In genomic region chr3:121815549-121816235, GRCm38 (mm10) we compare ENCODE assay signal across 9 mouse cellular contexts. TPM values are rescaled to one million over a fixed set of nuclear protein-coding genes. Genes with fewer than 3 reads are reported as not detected.
DNase-seq lines count a peak whose midpoint lies in the region; ATAC-seq and TF ChIP-seq lines count a peak whose summit lies in the region.
"Had no signal": no experiment of that assay in that cellular context is flagged by ENCODE, and none has a peak within 500 bp of the region (broad histone marks: within the 10 kb centered on the region; RNA-seq: fewer than 3 reads in every experiment).

No protein-coding gene starts in this region.

- WGBS in heart, adult 2 months, result 15% methylated on average over 16 of the region's 16 CpGs
- 9% methylated on average over 16 of the region's 16 CpGs for WGBS in forebrain, embryonic 13.5 days
- 22% methylated on average over 16 of the region's 16 CpGs for WGBS in liver, embryonic 13.5 days (ENCODE audit: insufficient replicate concordance)

- H3K4me1 ChIP-seq in heart, adult 2 months (ENCODE audit: control insufficient read depth, insufficient read depth, low read length), result peaks cover 2% of the 10 kb centered on the region
- H3K4me1 ChIP-seq in E14TG2a.4 (replicated peaks; ENCODE audit: low read depth, low read length), result peaks cover 48% of the 10 kb centered on the region
- H3K4me1 ChIP-seq in forebrain, embryonic 13.5 days, result peaks cover 21% of the 10 kb centered on the region
- peaks cover 29% of the 10 kb centered on the region for H3K4me1 ChIP-seq in liver, embryonic 13.5 days (replicated peaks)

- no peak for TF ChIP-seq POLR2A in heart, adult 2 months (IDR thresholded peaks at IDR 0.05; ENCODE audit: insufficient read depth, low read depth, low read length)

- H3K79me2 ChIP-seq in heart, adult 2 months (replicated peaks; ENCODE audit: control insufficient read depth, insufficient read depth, low read length), result peaks cover under 1% of the 10 kb centered on the region; the same call in 1 of the 2 replicates

- TF ChIP-seq CTCF in heart, adult 2 months (IDR thresholded peaks at IDR 0.05), result no peak
- no peak for TF ChIP-seq CTCF in E14TG2a.4 (conservative IDR thresholded peaks at IDR 0.05; ENCODE audit: low read length)

- peak overlapping the region; percentile 98 for H3K27ac ChIP-seq in heart, adult 2 months
- H3K27ac ChIP-seq in forebrain, embryonic 13.5 days, result peak overlapping the region; percentile 97
- H3K27ac ChIP-seq in liver, embryonic 13.5 days, result peak overlapping the region; percentile 88

- H3K9ac ChIP-seq in heart, adult 2 months (ENCODE audit: low read depth, low read length), result peak overlapping the region; percentile 95
- H3K9ac ChIP-seq in forebrain, embryonic 13.5 days, result peak overlapping the region; percentile 91
- H3K9ac ChIP-seq in liver, embryonic 13.5 days, result peak overlapping the region; percentile 85

- peak overlapping the region; percentile 73 for H3K4me2 ChIP-seq in forebrain, embryonic 13.5 days
- peak overlapping the region; percentile 84 for H3K4me2 ChIP-seq in liver, embryonic 13.5 days

- ATAC-seq in forebrain, embryonic 13.5 days, result no peak
- ATAC-seq in liver, embryonic 13.5 days (ENCODE audit: low read depth), result no peak

- peaks cover 11% of the 10 kb centered on the region for H3K36me3 ChIP-seq in heart, adult 2 months (ENCODE audit: control insufficient read depth, insufficient read depth, low read length)
- H3K36me3 ChIP-seq in E14TG2a.4 (ENCODE audit: insufficient read depth, low read length), result no peaks in the 10 kb centered on the region
- no peaks in the 10 kb centered on the region for H3K36me3 ChIP-seq in forebrain, embryonic 13.5 days (ENCODE audit: poor library complexity, severe bottlenecking)
- no peaks in the 10 kb centered on the region for H3K36me3 ChIP-seq in liver, embryonic 13.5 days

- H3K4me3 ChIP-seq in heart, adult 2 months, result peak overlapping the region; percentile 75
- H3K4me3 ChIP-seq in E14TG2a.4 (replicated peaks; ENCODE audit: low read length), result peak overlapping the region; percentile 91
- peak overlapping the region; percentile 81 for H3K4me3 ChIP-seq in forebrain, embryonic 13.5 days
- peak overlapping the region; percentile 82 for H3K4me3 ChIP-seq in liver, embryonic 13.5 days (replicated peaks)

- no peak for TF ChIP-seq EP300 in heart, adult 2 months (IDR thresholded peaks at IDR 0.05; ENCODE audit: insufficient read depth, low read depth, low read length)

- intact Hi-C loops in heart, adult 2 months (cut with DNase I), result no loop called here

- H3K27me3 ChIP-seq in heart, adult 2 months (ENCODE audit: control insufficient read depth, insufficient read depth, low read length), result no peaks in the 10 kb centered on the region
- no peaks in the 10 kb centered on the region for H3K27me3 ChIP-seq in E14TG2a.4 (ENCODE audit: insufficient read depth, low read length)
- H3K27me3 ChIP-seq in forebrain, embryonic 13.5 days, result no peaks in the 10 kb centered on the region
- H3K27me3 ChIP-seq in liver, embryonic 13.5 days, result no peaks in the 10 kb centered on the region
- H3K27me3 ChIP-seq: Patski had no signal

- H3K9me3 ChIP-seq in E14TG2a.4 (ENCODE audit: low read length), result no peaks in the 10 kb centered on the region
- no peaks in the 10 kb centered on the region for H3K9me3 ChIP-seq in forebrain, embryonic 13.5 days (replicated peaks)
- H3K9me3 ChIP-seq in liver, embryonic 13.5 days (replicated peaks), result no peaks in the 10 kb centered on the region

- no peak for DNase-seq in heart, adult 2 months
- no peak for DNase-seq in heart, postnatal 4 days
- DNase-seq in liver, embryonic 13.5 days, result no peak
- DNase-seq in testis, postnatal 14 days (ENCODE audit: low spot score), result peak; percentile 53
- no peak for DNase-seq in adrenal gland, postnatal 14 days
- no peak for DNase-seq in cerebellum, adult 9-10 months

RNA-seq across cellular contexts. Expression of gene Abcd3, which starts 0.6 kb away (rescaled TPM):
- total RNA-seq in heart, adult 2 months (2021), result 10 to 100 TPM; 73.6 to 78.9 TPM
- polyA plus RNA-seq in heart, adult 2 months (2012; rRNA removed), result 19.5 and 29.3 TPM in 2 replicates
- total RNA-seq in heart, postnatal 4 days (2021), result 10 to 100 TPM; 66.0 to 67.7 TPM
- 60.1 and 64.1 TPM in 2 replicates for polyA plus RNA-seq in forebrain, embryonic 13.5 days (2015; fragmentation: Nextera tagmentation; extraction: Ambion mirVana)
- polyA plus RNA-seq in liver, embryonic 13.5 days (2015; fragmentation: Nextera tagmentation; extraction: Ambion mirVana), result 20.7 and 27.9 TPM in 2 replicates
- 137 and 169 TPM in 2 replicates for total RNA-seq in adrenal gland, postnatal 14 days (2021)
